Mouse (Mus musculus) retina, postnatal 7 days (tissue): ENCODE measurements around the gene Plxnc1.

Experiments used
- DNase-seq: peaks from one replicate; pipeline ENCODE4 v3.0.0-alpha.2; 2012; ENCODE audit warnings: low read depth, low spot score

Plxnc1 gene

DNA sequence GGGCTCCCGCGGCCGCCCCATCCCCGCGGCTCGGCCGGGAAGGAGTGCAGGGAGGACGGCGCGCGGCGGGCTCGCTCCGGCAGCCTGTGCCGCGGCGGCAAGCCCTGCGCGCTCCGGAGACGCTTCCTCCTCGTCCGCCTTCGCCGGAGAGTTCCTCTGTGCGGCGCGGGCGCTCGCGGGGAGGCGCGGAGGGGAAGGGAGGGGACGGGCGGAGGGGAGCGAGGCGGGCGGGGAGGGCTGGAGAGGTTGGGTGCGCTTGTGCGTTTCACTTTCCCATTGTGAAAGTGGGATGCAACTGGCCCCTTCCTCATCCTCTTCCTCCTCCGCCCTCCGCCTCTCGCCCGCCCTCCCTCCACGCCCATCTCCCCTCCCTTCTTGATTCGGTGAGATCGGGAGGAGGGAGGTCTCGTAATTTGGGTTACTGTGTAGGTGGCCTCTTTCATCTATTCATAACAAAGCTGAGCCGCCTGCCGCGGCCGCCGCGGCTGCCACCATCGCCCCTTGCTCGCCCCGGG lies at the start of gene Plxnc1:
Gene Plxnc1, minus strand, starts transcription at position 145 of the 515 bp plus-strand sequence.
- DNase-seq: no peak

DNA sequence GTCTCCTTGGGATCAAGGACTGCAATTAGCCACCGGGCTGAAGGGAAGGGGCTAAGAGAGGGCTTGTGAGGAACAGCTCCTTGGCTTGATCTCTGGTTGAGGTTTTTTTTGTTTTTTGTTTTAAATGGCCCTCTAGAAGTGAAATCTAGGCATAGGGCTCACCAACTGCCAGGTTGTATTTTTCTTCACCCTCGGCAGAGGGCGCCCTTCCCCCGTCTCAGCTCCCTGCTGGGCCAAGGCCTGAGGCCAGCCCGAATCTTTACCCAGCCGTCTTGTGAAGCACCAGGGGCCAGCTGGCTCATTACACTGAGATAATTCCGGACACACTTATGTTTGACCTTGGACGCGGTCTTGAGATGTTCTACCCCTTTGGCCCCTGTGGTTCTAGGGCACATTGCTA lies 47.5 kb upstream of the Plxnc1 start:
- peak; percentile 51 for DNase-seq

DNA sequence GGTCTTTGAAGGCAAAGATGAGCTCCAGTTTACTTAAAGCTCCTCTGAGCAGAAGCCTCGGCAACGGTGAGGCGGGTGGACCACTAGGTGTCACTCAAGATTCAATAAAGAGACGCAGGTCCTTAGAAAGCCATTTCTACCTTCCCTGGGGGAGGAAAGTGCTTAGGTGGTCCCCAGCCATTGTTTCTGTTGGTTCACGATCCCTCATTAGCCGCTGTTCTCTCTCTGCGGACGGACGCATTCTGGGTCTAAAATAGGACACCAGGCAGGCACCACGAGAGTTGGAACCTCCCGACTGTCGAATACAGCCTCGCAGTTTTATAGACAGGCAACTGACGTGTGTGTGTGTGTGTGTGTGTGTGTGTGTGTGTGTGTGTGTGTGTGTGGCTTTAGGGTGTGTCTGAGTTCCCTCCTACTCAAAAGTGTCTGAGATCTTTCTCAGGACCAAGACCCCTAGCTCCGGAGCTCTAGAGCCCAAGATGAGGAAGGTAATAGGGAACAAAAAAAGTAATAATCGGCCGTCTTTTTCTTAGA lies 47.0 kb upstream of the Plxnc1 start:
- peak; percentile 46 for DNase-seq

DNA sequence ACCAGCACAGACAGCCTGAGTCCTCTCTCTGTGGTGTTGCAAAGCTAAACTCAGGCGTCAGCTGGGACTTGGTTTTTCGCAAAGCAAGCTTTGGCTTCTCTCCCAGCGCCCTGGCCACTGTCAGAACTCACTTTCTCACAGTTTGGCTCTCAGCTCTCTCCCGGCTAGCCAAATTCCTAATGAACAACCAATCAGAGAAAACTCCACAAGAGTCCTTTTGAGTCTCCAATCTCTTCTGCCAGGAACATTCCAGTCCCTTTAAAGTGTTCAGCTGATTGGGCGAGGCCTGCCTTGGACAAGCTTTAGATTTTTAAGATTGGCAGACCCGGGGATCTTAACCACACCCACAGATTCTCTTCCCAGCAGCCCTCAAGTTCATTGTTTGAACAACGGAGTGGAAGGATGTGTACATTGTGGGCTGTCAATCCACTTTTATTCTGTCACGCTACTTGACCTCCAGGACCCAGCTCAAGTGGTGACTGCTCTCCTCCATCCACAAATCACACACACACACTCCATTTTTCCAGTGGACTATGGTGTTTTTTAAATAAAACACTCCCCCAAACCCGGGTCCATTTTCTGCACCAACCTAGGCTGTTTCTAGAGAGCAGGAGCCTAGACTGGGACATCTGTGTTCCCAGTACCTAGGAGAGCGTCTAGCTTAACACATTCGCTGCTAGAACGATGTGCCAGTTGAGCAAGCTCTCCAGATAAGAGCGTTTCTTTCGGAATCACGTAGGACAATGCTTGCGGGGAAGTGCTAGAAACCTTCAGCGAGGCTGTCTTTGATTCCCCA lies 46.3 kb upstream of the Plxnc1 start:
- DNase-seq: no peak

DNA sequence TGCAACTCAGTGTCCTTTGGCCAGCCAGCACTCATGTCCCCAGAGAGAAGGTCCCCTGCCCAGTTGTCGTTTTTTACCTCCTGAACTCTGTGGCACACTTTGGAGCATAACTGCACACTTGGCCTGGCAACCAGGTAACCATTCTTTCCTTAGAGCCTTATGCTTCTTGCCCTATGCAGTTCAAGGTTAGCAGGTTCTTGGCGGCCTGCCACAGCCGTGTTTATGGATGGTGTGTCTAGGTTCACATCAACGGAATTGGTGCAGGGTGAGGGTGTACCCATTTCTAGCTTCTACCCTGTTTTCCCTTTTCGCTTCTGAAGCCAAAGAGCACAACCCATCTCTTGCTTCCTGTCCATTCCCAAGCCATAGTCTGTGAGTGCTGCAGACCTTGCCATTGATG lies 44.7 kb upstream of the Plxnc1 start:
- no peak for DNase-seq

DNA sequence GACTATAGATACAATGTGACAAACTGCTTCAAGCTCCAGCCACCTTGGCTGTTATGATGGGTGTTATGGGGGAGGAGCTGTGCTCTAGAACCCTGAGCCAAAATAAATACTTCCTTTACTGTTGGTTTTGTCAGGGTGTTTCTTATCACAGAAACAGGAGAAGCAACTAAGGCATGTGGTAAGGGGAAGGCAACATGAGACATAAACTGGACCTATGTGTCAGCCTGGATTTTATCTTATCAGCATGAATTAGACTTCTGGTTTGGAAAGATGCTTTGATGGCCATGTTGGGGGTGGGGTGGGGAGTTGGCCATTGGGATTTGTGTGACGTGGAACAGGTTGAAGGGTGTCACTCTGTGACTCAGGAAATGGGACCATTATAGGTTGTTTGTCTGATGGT lies 40.5 kb upstream of the Plxnc1 start:
- DNase-seq: no peak

DNA sequence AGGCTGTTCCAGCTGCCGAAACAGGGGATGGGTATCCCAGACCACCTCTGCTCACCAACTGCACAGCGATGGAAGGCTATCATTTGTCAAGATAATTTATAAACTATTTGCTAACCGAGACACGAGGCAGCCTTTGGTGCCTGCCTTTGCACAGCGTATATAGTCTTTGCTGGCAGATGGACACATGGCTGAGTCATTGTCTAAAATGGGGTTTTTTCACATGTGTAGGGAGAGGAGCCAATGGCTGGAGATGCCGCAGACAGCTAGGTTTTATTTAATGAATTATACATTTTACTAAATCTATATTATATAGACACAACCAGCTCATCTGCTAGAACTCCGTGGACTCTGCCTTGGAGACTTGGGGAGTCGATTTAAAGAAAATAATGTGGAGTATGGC lies 37.9 kb upstream of the Plxnc1 start:
- no peak for DNase-seq

DNA sequence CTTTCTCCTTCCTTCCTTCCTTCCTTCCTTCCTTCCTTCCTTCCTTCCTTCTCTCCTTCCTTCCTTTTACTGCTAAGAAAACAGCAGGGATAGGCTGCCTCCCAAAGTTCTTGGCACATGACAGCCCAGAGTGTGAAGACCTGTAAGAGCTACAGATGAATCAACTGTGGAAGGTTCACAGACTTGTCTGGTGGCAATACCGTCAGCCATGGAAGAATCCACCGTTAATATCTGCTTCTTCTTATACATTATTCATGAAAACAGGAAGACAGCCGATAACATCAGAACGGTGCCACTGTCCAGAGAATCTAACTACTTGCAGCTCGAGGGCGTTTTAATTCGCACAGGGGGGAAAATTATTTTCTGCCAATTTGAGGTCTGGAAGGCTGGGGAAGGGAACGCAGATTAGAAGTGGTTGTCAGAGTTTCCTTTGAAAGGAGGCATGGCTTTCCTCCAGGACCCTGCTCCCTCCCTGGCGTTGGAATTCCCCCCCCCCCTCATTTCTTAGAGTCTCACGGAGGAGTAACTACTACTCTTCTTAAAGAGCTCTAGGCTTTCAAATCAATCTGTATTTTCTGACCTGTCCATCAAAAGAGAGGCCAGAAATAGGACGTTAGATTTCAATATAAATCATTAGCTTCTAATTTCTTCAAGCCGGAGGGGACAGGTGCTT lies 37.0 kb upstream of the Plxnc1 start:
- no peak for DNase-seq

DNA sequence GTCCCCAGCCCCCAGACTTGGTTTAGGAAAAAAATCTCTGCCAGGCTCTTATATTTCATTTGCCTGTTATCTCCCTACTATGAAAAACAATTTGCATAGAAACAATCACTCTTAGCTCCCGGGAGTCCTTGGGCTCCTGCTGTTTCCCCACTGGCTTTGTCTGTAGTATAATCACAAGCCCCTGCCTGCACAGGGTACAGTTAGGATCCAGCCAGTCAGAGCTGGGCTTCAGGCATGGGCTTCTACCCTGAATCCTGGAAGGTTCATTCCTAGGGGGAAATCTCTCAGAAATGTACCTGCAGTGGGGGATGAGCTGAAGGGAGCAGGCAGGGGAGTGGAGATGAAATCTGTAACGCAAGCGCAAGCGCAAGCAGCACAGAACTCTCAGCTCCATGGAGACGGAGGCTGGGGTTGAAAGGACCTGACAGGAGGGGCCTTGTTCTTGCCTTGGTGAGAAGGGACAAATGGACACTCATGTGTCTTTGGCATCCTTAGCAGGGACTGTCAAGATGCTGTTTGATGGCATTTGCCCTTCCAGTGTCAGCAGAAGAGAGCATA lies 33.7 kb upstream of the Plxnc1 start:
- no peak for DNase-seq

DNA sequence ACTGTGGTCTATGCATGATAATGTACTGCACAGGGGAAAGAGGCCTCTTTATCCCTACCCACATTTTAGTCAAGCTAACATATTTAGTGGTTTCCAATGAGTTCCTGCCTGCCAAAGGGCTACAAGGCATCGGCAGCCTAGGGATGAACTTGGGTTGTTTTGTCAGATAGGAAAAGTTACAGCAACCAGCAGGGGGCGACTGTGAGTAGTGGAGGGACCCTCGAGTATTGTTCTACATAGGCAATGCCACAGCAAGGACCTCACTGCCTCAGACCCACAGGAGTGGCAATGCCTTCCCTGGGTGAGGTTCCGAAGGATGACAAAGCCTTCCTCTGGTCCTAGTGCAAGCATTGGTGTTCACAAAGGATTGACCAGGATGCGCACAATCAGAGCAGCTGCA lies 31.7 kb upstream of the Plxnc1 start:
- no peak for DNase-seq

DNA sequence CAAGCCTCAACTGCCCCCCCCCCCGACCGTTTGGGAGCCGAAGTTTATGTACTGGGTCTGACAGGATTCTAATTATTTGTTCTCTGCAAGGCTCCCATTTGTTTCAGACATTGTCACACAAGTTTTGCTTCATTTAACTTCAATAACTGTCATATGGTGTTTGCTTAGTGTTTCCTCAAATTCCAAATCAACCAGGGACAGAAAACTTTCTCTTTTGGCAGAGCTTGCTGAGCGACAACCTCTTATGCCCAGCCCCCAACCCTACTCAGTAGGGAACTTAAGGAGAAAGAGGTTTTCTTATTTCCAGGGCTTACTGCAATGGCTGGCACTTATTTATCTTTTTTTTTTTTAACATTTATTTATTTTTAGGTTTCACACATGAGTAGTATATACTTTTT lies 30.5 kb upstream of the Plxnc1 start:
- DNase-seq: no peak

DNA sequence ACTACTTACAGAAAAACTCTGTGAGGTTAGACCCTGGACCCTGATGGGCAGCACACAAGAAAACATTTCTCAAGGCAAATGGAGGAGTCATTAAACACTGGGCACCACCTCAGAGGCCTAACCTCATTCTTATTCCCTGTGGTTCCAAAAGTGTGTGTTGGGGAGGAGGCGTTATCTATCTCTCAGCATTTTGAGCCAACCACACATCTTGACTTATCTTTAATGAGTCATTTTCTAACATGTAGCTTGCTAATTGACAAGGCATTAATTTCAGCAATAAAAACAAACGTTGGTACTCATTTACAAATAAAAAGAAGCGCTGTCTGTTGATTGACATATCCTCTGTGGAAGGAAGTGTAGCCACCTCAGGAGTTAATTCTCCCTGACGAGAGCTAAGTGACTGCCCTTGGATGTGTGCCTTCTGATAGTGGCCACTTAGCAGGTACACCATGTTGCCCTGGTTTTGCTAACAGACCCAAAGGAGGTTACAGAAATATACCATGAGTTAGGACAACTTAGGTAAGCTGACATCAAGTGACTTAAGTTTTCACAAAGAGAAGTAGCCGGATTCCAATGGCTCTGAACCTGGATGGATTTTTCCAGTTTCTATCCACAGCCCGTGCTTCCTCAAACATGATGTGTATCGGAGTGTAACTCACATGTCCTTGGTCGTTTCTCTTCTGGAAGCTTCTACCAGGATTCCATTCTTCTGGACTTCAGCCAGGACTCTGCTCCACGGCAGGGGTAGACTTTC lies 29.9 kb upstream of the Plxnc1 start:
- DNase-seq: no peak

DNA sequence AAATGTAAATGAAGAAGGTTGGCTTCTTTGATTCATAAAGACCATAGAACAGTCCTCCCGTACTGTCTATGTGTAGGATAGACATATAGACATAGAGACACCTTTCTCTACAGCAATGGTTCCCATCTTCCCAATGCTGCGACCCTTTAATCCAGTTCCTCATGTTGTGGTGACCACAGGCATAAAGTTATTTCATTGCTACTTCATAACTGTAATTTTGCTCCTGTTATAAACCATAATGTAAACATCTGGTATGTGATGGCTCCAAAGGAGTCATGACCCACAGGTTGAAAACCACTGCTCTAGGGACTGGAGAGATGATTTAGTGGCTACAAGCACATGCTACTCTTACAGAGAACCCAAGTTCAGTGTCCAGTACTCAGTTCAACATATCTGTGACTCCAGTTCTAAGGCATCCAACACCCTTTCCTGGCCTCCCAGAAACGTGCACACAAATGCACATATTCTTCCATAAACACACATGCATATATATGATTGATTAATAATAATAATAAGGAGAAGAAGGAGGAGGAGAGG lies 27.1 kb upstream of the Plxnc1 start:
- no peak for DNase-seq

DNA sequence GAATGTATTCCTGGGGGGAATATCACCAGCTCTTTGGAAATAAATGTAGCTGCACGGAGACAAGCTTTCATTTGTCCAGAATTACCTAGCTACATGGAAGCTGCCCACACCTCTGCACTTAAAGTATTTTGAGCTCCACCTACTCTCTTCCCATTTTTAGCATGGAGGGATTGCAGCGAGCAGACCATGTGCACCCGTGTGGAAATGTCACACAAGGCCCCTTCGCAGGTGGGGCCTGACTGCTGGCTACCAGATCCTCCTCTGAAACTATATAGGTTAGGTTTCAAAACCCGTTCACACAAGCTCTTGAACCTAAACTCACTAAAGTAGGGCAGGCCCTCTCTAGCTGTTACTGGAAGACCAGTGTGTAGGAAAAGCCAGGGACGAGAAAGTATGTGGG lies 25.6 kb upstream of the Plxnc1 start:
- DNase-seq: no peak

DNA sequence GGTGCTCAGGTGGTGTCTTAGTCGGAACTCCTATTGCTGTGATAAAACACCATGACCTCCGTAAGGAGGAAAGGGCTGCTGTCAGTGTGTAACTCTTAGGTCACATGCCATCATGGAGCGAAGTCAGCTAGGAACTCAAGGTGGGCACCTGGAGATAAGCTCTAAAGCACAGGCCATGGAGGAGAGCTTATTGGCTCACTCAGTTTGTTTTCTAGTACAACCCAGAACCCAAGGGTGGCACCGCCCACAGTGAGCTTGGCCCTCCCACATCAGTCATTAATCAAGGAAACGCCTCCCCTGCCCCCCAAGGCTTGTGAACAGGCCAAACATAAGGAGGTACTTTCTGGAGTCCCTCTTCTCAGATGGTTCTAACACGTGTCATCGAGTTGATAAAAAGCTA lies 22.8 kb upstream of the Plxnc1 start:
- no peak for DNase-seq

DNA sequence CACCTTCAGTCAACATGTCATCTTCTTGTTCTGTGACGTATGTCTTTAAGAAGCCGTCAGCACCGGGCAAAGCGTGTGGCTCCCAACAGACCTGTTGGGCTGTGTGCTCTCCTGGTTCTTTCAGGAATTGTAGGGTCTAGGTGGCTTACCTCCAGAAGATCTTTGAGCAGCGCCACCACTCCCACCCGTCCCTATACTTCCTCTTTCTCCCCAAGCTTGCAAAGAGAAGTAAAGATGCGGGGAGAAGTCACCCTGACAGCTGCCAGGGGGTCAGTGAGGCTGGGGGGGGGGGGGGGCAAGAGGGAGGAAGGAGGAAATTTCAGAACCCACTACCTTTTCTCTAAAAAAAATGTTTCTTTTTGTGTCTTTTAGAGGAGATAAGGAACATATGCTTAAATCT lies 22.2 kb upstream of the Plxnc1 start:
- no peak for DNase-seq

DNA sequence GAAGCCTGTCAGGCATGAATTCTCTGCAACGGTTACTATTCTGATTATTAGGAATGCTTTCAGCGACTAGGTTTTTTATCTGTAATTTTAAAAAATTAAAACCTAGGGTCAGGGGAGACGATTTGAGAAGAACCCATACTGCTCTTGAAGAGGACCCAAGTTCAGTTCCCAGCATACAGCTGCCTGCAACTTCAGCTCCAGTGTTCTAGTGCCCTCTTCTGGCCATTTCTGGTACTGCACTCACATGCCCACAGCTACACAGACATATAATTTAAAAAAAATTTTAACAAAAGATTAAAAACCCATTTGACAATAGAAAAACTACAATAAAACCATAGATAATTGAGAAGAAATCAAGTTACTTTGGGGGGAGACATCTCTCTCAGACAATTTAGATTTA lies 20.5 kb upstream of the Plxnc1 start:
- no peak for DNase-seq

DNA sequence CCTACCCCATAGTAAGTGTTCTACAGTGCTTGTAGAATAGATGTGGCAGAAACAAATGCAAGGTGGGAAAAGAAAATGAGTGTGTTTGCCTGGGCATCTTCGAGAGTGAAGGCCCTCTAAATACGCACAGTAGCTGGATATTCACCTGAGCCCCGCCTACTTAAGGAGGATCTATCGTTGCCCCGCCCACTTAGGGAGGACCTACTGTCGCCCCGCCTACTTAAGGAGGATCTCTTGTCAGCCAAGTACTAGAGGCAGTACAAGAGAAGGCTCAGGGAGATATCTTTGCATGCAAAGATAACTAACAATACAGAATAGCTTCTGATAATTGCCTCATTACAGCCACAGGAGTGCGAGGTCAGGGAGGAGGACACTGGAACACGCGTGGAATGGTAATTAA lies 17.4 kb upstream of the Plxnc1 start:
- no peak for DNase-seq

DNA sequence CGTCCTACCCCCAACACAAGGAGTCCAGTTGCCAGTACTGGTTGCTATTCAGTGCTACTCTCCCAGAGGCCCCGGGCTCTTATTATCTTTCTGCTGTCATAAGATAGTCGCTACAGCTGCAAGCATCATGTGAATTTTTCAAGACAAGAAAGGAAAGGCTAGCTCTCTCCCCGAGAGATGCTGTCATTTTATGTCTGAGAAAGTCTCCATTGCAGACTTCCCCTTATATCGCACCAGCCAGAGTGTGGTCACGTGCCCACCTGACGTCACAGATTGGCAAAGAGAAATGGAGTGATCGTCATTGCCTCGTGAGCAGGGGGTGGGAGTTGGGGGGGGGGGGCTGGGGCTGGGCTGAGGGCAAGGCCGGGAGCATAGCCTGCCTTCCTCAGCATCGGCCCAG lies 16.6 kb upstream of the Plxnc1 start:
- no peak for DNase-seq

DNA sequence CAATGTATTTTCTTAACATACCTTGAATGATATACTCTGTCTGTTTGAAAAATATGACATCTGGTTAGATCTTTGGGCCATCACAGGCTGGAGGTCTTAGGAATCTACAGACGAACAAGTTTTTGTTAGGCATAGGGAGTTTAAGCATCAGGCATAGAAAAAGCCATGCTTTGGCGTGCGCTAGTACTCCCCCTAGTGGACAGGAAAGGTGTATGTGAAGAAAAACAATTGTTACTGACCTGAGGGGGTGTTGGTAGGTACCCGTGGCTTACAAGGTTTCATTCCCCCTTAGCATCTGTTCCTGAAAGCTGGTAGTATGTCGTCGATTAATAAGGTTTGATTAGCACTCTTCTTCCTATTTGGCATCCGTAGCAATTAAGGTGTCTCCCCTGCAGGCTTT lies 13.7 kb upstream of the Plxnc1 start:
- no peak for DNase-seq

DNA sequence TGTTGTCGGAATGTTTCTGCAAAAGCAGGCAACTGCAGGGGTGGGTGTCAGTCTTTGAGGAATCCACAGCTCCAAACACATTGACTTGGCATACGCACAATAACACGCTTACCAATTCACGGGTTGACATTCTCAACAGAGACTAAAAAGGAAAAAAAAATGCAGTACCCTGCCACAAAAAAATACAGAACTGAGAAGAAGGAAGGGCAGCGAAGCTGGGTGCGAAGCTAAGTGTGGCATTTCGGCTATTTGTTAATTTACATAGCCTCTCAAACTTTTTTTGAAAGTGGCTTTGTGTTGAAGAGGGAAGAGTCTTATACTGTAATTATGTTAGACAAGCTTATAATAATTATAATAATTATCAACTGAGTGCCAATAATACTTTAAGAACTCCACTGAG lies 13.1 kb upstream of the Plxnc1 start:
- no peak for DNase-seq
